ENCODE assay signal across 9 mouse cellular contexts in genomic region chr16:85803613-85804551, GRCm38 (mm10). TPM values are rescaled to one million over a fixed set of nuclear protein-coding genes. Genes with fewer than 3 reads are reported as not detected.
DNase-seq lines count a peak whose midpoint lies in the region; TF ChIP-seq lines count a peak whose summit lies in the region.
"Had no signal": no experiment of that assay in that cellular context is flagged by ENCODE, and none has a peak within 500 bp of the region (broad histone marks: within the 10 kb centered on the region; RNA-seq: fewer than 3 reads in every experiment).

No protein-coding gene starts in this region.

- TF ChIP-seq POLR2A in lung, adult 2 months (IDR thresholded peaks at IDR 0.05; ENCODE audit: borderline replicate concordance, extremely low read depth, low read depth, low read length) = peak; percentile 91; the same call in 1 of the 2 replicates

- no peak for TF ChIP-seq CTCF in lung, adult 2 months (IDR thresholded peaks at IDR 0.05; ENCODE audit: insufficient read depth, low read length)

- intact Hi-C loops in left cerebral cortex, postnatal 25 days (cut with DNase I) = loop anchor here (10.0 kb wide), 2 partner anchors 1331 to 1591 kb away; no protein-coding TSS in a partner anchor

- H3K4me3 ChIP-seq in lung, adult 2 months (replicated peaks; ENCODE audit: extremely low read depth, low read depth, low read length) = peak overlapping the region; percentile 71

- DNase-seq in left cerebral cortex, postnatal 25 days (ENCODE audit: low spot score in 2 of 2) = peak; percentile 23 to 27
- DNase-seq in left cerebral cortex, adult 18-20 months (ENCODE audit: low spot score in 2 of 2) = no peak
- peak; percentile 83 for DNase-seq in embryo, embryonic 9.5 days (ENCODE audit: extremely low spot score)
- peak; percentile 86 to 92 for DNase-seq in heart, adult 9 months (ENCODE audit: low spot score in 2 of 2)
- DNase-seq in kidney, adult 8-10 months = peak; percentile 82 to 85
- DNase-seq in lung, adult 2 months = peak; percentile 63
- DNase-seq in ovary, postnatal 14 days (ENCODE audit: low spot score) = peak; percentile 70
- no peak for DNase-seq in thymus, postnatal 25 days

- under 1% methylated on average over 25 of the region's 25 CpGs for WGBS in lung, adult 2 months

- peaks cover 5% of the 10 kb centered on the region for H3K4me1 ChIP-seq in lung, adult 2 months (ENCODE audit: control insufficient read depth, insufficient read depth, low read length)

RNA-seq across cellular contexts. Expression of gene Adamts1, which starts 1.0 kb away (rescaled TPM):
- total RNA-seq in left cerebral cortex, postnatal 25 days (2021) = 1 to 10 TPM; 7.1 to 7.7 TPM
- total RNA-seq in left cerebral cortex, adult 18-20 months (2021) = 10 to 100 TPM in 1 of 2 experiments, 1 to 10 TPM in 1; 9.2 to 10.0 TPM
- 68.7 and 86.6 TPM in 2 replicates for polyA plus RNA-seq in lung, adult 2 months (2012; rRNA removed)
- total RNA-seq: MEL had no signal

Comparison
In these comparisons a context has a peak if more than half of its experiments do, and no peak if none do; other contexts are left out.
1. DNase-seq: peak in left cerebral cortex, postnatal 25 days (2 of 2), embryo, embryonic 9.5 days (single experiment), heart, adult 9 months (2 of 2), kidney, adult 8-10 months (2 of 2), lung, adult 2 months (single experiment) and ovary, postnatal 14 days (single experiment); none in left cerebral cortex, adult 18-20 months (0 of 2) and thymus, postnatal 25 days (single experiment).